Mouse (Mus musculus) heart, postnatal 14 days (tissue): ENCODE measurements around the gene Abhd12. TPM values are rescaled to one million over a fixed set of nuclear protein-coding genes. Genes with fewer than 3 reads are reported as not detected.

Experiments used
- DNase-seq, 2 experiments: peaks; one replicate each; pipeline ENCODE4 v3.0.0; 2021 to 2022
- intact Hi-C: fragments of 180-260 bp; cut with DNase I; formaldehyde crosslinking; loops from one replicate; pipeline ENCODE4 v1.15.1; 2025
- total RNA-seq, 2 experiments: library from RNA; stranded (reverse); gene quantifications; 2 replicates each; pipeline ENCODE4 v1.2.3; 2021

The Abhd12 gene
- total RNA-seq, 2 experiments from 2014 or later, result 34.9 to 39.7 TPM

DNA sequence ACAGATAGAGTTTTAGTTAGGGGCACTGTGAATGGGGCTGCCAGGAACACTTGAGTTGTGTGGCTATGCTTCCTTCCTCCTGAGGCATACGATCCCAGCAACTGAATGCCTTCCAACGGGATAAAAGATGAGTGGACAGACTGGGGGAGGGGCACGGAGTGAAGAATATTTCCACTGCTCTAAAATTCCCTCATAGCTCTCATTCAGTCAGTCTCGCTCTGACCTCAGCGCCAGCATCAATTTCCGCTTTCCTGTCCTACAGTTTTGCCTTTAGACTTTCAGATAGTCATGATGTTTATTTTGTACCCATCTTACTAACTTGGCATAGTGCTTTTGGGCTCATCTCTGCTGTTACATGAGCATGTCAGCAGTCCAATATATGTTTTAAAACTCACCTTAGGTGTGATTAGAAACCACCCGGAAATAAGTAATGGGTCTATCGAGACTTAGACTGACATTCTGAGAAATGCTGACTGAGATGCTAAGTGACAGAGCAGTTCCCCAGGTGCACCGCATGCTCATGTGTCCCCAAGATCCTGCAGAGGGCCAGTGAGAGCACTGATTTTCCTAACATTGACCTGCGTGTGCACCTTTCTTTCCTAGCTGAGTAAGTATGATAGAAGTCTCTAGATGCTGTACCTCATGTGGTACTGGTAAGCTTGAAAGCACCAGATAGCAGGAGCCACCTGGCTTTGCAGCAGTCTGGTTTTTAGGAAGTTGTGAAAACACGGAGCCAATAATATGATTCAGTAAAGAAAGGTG, 44.7 kb downstream of the Abhd12 start:
- DNase-seq, result no peak
- intact Hi-C loops, result no loop called here

DNA sequence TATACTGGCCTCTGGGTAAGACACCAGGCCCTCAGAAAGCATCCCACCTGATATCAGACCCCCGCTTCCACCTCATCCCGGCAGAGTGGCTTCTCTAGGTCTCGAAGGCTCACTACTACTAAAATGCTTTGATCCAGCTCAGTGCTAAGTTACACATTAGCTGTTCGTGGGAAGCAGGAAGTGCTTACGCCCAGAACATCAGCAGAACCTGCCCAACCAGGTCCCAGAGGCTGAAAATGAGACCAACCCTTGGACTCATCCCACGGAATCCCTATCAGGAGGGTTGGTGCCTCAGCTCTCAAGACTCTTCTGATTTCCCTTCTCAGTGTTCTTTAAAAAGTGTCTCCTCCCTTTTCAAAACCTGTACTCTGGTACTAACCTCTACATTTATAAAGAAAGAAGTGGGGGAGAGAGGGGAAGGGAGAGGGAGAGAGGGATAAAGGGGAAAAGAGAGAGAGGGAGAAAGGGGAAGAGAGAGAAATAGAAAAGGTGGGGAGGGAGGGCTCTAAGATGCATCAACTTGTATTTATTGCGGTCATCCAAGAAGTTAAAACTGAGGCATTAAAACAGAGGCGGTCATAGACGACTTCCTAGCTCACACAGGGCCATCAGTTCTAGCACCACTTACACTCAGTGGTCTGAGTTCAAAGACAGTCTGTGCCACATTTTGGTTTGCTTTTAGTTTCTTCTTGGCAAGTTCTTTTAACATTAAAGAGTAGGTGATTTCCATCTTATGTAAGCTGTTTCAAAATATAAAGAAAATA, 45.6 kb downstream of the Abhd12 start:
- no peak for DNase-seq
- intact Hi-C loops, result no loop called here

DNA sequence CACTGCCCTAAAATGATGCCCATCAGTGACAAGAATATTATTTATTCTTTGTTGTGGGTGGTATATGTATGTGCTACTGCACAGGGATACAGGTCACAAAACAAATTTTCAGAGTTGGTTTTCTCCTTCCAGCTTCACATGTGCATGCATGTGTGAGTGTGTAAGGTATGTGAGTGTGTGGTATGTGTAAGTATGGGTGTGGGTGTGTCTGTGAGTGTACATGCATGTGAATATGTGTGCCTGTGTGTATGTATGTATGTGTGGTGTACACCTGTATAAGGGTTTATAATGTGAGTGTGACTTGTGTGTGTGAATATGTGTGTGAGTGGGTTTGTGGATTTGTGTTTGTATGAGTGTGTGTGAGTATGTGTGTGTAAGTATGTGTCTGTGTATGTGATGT, 49.4 kb downstream of the Abhd12 start:
- no peak for DNase-seq
- intact Hi-C loops, result no loop called here

DNA sequence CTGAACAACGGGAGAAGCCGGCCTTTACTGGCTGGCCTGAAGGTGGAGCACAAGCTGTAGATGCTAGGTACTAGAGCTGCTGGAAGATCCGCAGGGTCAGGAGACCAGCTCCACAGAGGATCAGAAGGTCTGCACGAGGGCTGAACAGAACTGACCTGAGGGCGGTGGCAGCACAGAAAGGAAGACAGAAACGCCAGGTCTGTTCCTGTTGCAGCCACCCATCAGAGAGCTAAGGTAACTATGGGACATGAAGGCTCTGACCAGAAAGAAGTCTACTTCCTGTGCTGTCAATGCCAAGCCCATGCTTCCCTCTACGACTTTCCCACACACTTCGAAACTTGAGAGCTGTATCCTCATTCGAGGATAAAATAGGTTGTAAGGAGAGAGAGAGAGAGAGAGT, 53.3 kb downstream of the Abhd12 start:
- no peak for DNase-seq

DNA sequence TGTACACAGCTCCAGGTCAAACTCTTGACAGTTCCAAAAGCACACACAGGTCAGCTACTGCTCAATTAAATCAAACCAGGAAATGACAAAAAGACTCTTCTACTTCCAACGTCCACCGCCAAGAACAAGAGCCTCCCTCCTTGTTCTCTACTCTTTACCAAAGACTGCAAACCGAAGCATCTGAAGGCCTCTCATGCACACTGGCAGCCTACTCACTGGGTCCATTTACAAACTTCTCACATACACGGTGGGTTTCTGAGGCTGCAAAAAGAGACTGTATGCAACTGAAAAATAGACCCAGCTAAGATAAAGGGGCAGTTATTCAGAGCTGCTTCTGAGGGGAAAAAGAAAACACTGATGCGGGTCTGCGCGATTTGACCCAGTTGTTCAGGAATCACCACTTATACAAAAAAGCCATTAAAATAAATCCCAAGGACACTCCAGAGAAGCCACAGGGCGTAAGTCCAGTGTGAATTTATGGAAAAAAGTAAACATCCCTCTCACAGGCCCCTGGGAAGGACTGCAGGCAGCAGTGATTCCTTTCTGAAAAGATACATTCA, 57.0 kb downstream of the Abhd12 start:
- no peak for DNase-seq
- intact Hi-C loops, result no loop called here

More for the DNA sequence above, 53.3 kb downstream of the Abhd12 start:
- intact Hi-C loops, result loop anchor here (5.0 kb wide), 2 partner anchors 51 to 151 kb away; partner anchors contain the start of gene Abhd12

DNA sequence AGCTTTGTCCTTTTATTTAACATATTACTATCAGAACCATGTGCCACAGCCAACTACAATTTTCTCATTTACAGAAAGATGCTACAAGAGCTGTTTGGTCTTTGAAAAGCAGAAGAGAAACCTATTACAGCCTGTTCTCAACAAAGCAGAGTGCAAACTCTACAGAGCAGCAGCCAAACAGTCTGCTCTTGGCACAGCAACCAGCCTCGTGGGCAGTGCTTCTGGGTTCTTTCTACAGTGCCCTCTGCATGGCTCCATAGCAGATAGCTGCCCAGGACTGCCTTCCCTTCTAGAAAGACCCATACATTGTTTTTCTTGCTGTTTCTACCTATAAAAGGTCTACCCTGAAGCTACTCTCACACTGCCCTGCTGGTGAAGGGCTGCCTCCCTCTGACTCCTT, 59.7 kb downstream of the Abhd12 start:
- peak in 1 of 2 experiments; percentile 0 for DNase-seq

DNA sequence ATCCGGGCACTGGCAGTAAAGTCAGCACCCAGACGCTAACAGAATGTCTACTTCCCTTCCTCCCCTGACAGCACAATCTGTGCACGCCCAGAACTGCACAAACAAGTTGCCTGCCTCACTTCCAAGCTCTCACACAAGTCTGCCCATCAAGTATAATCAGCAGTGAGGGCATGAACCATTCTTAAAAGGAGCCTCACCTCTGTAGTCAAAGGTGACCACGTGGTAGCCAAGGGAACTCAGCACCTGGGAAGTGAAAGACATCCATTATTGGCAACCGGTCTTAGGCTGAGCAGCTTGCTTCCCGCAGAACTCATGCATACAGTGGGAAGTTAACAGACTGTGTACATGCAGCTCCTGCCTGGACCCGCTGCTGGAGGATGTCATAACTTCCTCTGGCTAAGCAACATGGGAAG, 62.5 kb downstream of the Abhd12 start:
- peak in 1 of 2 experiments; percentile 4 for DNase-seq
- intact Hi-C loops, result no loop called here

More for the DNA sequence above, 59.7 kb downstream of the Abhd12 start:
- intact Hi-C loops, result no loop called here

DNA sequence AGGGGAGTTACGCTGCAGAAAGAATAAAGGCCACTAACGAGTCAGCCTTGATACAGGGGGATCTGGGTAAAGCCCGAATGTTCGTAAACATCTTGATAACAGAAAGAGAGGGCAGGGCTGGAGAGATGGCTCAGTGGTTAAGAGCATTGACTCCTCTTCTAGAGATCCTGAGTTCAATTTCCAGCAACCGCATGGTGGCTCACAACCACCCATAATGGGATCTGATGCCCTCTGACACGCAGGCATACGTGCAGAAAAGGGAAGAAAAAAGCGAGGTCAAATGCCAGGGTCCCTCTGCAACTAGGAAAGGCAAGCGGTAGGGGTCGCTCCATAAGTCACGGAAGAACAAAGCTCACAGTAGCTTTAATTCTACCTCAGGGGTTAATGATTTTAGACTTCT, 63.4 kb downstream of the Abhd12 start:
- intact Hi-C loops, result no loop called here

DNA sequence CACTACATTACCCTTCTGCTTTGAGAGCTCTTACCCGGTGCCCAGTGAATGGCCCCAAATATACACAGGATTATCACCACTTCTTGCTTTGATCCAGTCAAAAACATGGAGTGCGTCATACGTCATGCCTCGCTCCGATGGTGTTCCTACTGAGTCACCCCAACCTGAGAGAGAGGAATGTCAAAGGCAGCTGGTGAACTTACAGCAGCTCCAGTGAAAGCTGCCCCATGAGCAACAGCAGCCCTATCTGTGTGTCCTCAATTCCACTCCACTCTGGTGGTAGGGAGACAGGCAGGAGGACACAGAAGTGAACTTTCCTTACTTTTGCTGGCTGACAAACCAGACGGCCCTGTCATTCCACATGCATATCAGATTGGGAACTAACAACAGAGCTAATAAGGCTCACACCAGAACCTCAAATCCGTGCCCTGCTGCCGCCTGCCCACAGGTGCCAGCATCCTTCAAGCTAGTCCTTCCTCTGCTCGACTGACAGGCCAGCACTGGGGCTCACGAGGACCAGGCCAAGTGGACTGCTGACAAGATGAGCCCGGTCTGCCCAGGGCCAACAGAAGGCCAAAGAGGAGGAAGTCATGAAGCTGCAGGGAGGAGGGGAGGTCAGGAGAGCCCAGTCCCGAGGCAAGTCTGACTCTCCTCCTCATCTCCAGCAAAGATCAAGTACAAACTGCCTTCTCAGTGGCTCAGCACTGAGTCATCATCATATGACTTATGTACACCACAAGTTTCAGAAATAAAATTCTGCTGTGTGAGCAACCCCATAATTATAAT, 64.7 kb downstream of the Abhd12 start:
- no peak for DNase-seq
- intact Hi-C loops, result no loop called here

More for the DNA sequence above, 63.4 kb downstream of the Abhd12 start:
- no peak for DNase-seq

DNA sequence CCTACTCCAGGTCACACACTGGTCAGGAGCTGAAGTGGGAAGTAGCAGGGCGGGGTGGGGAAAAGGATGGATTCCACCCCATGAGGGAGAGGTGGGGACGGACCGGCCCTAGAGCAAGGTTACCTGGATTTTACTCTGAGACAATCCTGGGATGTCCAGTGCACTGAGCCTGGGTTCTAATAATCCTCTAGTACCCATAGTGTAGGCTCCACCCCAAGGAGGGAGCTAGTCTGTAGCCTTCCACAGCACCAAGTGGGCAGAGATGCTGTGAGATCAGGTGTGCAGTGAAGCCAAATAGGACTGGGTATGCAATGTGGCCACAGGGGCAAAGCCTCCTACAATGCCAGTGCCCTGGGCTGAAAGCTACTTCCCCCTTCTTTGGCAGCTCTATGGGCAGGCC, 66.8 kb downstream of the Abhd12 start:
- intact Hi-C loops, result no loop called here

DNA sequence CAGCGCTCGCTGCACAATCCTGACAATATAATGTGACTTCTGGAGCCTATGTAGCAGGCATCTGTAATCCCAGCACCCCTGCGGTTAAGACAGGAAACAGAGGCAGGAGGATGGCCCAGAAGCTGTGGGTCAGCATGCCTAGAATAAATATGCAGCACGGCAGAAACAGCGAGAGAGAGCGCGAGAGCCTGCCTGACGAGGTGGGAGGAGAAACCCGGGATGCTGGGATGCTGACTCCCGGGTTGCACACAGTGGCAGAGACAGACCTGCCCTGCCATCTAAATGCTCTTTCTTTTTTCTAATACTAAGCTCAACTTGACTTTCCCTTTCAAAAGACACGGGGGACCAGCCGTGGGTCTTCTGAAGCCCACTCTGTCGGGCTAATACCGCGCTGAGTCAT, 67.6 kb downstream of the Abhd12 start:
- no peak for DNase-seq
- intact Hi-C loops, result no loop called here

More for the DNA sequence above, 66.8 kb downstream of the Abhd12 start:
- no peak for DNase-seq

DNA sequence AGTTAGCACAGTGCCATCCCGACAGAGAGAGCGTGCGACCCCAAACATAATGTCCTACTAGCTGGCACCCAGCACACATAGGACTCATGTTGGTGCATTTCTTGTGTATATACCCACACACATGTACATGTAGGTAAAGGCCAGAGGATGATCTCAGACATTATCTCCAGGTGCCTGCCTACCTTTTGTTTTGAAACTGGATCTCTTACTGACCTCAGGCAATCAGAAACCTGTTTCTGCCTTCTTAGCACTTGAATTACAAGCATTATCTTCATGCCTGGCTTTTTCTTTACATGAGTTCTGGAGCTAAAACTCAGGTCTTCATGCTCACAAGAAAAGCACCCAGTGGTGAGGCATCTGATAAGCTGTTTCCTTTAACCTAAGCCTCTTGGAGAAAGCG, 68.6 kb downstream of the Abhd12 start:
- DNase-seq, result no peak
- intact Hi-C loops, result no loop called here

DNA sequence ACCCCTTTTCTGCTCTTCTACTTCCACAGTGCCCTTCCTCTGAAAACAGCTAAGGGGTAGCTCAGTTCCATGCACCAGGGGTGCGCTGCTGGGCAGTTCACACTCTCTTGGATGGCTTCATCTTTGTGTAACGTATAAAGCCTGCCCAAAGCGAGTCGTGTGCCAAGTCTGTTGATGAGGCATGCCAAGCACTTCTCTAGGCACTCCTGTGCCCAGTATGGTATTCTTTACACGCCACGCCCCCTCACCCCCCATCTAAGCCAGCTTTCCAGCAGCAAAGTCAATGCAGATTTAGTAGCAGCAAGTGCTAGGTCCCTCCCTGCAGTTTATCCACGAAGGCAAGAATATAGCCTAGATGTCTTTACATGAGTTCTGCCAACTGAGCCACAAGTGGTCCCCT, 69.9 kb downstream of the Abhd12 start:
- peak in 1 of 2 experiments; percentile 33 for DNase-seq
- intact Hi-C loops, result no loop called here

DNA sequence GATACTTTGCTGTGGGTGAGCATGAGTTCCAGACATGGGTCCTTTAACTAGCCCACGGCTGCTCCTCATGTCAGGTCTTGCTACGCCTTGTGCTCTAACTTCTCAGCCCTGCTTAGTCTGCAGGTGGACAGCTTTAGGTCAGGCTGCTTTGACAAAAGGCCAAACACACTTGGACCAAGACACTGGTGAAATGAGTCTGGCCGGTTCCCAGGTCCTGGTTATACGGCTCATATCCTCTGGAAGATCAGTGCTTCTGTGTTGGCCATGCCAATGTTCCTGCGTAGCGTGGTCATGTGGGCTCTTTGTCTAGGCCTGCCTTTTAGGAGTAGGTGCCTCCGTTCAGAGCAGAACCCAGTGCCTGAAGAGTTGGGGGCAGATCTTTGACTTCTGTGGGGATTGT, 72.5 kb downstream of the Abhd12 start:
- peak in 1 of 2 experiments; percentile 38 for DNase-seq
- intact Hi-C loops, result no loop called here

DNA sequence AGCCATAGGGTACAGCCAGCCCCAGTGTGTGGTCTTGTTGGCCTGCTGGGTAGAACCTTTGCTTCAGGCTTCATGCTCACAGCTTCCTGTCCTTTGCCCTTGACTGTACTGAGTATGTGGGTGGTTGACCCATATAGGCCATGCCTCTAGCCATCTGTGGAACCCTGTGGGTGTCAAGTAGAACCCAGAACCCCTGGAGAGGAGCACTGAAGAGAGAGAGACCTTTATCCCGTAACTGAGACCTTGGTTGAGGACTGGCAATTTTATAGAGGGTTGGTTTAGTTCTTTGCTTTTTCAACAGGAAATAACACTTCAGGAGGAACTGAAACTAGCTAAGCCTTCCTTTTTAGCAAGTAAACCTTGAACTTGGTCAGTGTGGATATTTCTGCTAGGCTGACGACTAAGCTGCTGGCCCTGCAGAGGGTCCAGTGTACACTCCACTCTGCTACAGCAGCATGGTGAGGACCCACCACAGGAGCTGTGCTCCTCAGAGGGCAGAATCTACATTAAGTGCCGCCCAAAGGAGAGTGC, 73.6 kb downstream of the Abhd12 start:
- intact Hi-C loops, result no loop called here
- no peak for DNase-seq

DNA sequence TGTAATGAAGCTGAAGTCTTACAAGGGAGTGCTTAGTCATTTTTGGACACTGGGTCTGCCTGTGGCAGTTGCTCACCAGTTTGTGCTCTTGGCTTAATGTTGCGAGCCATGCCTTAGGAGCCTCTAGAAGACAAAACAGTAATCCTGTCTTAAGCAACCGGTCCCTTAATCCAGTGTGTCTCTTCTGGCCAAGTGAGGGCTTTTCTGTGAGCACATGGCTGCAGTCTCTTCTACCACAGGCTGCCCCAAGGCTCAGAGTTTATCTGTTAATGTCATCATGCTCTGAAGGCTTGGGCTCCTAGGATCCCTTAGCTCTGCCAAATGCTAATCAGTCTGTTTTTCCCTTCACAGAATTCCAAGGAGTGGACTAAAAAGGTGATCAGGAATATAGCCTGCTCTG, 74.5 kb downstream of the Abhd12 start:
- intact Hi-C loops, result no loop called here
- no peak for DNase-seq

DNA sequence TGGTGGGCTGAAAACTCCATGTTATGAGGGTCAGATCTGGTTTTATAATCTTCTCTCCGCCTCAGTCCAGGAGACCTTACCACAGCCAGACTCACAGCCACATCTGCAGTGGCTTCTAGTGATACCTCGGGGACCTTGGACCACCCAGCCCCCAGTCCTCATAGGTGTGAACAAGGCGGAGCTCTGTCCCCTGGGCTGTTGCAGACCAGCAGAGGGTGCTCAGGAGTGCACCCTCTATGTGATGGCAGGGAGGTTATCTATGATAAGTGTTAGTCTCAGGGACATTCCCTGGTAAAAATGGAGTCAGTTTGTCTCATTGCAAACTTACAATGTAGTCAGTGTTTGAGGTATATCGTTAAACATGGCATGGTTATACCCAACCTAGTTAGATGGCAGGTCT, 75.9 kb downstream of the Abhd12 start:
- intact Hi-C loops, result no loop called here
- no peak for DNase-seq

DNA sequence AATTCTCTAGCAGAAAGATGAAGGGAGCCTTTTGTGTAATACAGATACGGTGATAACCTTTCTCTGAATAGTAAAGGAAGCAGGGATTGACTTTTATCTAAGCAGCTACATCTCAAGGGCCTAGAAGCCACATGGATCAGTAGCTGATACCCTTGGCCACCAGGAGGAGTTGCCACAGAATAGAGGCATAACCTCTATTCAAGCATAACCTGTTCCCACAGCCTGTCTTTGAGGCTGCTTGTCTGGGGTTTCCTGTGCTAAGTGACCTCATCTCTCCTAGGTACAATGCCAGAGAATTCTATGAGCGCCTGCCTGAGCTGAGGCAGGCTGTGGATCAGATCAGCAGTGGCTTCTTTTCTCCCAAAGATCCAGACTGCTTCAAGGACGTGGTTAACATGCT, 76.4 kb downstream of the Abhd12 start:
- no peak for DNase-seq
- intact Hi-C loops, result no loop called here

DNA sequence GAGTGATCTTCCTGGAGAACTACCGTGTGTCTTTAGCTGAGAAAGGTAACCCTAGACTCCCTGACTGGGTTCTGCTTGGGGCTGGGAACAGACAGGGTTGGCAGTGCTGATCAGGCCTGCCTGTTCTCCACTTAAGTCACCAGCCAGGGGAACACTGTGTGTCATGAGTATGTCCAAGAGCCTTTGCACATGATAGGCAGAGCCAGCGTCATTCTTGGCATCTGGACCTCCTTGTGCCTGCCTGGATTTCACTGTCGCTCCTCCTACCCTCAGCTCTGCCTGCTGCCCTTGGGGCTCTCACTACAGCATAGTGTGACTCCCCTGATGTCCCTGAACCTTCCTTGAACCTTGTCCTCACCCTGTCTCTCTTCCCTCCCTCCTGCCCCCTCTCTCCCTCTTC, 78.1 kb downstream of the Abhd12 start:
- intact Hi-C loops, result no loop called here
- peak; percentile 41 to 49 for DNase-seq

DNA sequence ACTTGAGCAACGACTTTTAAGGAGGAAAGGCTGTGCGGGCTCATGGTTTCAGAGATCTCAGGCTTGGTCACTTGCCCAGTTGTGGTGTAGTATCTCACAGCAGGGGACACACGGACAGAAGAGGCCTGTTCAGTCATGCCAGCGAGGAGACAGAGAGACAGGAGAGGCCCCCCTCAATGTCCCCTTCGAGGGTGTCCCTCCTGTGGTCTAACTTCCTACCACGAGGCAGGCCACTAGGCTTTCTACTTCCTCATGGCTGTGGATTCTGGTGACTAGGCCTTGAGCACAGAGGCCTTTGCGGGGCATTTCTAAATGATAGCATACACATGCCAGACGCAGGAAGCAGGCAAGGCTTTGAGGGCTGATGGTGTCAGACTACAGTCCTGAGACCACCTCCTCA, 81.6 kb downstream of the Abhd12 start:
- intact Hi-C loops, result no loop called here
- DNase-seq, result no peak
